Mouse (Mus musculus): ENCODE measurements at regions not wholly inside any gene's neighbourhood (a gene's known extent, or its start where the extent isn't known, plus 50 kb on each side); places are given as distances from the start of the nearest gene placed in this dataset.

- TF ChIP-seq CTCF (IDR thresholded peaks at IDR 0.05; ENCODE audit: borderline replicate concordance, control insufficient read depth, extremely low read depth, insufficient read depth, low read length, poor library complexity) (no peak), POLR2A (IDR thresholded peaks at IDR 0.05; ENCODE audit: control insufficient read depth, extremely low read depth, insufficient read depth, low read length, poor library complexity) (no peak)
Observed at GRCm38 (mm10) chr2:128359106-128359505, 231.9 kb upstream of the Spdye4c start.
